Mouse (Mus musculus) regulatory T cell (primary cell): Measurements from ENCODE around the gene Olfr1185-ps1.
"Not testable (repeated sequence)": the region's sequence is repeated elsewhere in the genome, so short reads cannot be mapped to it uniquely, and the experiment has no call there.

ENCODE experiments used
- in situ Hi-C: fragments of 300-600 bp; cut with MboI, MseI; formaldehyde crosslinking; loops from one replicate; pipeline ENCODE4 v1.15.1; 2025; ENCODE audit warnings: high pct_unique_total_duplicates

The Olfr1185-ps1 gene

GRCm38 (mm10) chr2:88493020-88493419, at the start of gene Olfr1185-ps1:
Olfr1185-ps1 (plus strand) TSS chr2:88493320.
- in situ Hi-C loops = no loop called here

DNA sequence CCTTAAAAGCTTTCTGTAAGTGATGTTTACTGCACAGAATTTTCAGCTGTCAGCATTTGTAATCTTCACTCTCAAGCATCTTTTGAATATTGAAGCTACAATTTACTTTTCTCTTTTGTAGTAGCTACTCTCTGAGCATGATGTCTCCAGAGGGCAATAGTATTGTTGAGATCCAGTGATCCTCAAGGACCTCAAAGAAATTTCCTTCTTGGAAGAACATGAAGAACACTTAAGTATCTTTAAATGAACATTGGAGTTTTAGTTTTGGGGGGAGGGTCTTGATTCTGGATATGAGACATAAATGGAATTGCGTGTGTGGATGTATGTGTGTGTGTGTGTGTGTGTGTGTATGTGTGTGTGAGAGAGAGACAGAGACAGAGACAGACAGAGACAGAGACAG, 44.1 kb upstream of the Olfr1185-ps1 start, which contains the start of gene Gm13757:
Gene Gm13757 (minus strand): TSS at position 101 of the 400 bp plus-strand sequence.
- in situ Hi-C loops = loop anchor here (10.0 kb wide), 1 partner anchor 496 kb away; no protein-coding TSS in a partner anchor

DNA sequence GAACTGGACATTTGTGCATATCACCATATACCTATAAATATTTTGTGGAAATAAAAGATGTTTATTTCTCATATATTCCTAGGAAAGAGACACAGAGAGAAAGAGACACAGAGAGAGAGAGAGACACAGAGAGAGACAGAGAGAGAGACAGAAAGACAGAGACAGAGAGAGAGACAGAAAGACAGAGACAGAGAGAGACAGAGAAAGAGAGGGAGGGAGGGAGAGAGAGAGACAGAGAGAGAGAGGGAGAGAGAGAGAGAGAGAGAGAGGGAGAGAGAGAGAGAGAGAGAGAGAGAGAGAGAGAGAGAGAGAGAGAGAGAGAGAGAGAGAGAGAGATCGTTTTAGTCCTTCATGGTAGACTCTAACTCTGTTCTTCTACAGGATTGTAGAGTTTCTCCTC, 38.6 kb upstream of the Olfr1185-ps1 start, which contains the start of gene Olfr1183:
Gene Olfr1183 (plus strand): TSS at position 301 of the 400 bp plus-strand sequence.
- in situ Hi-C loops = not testable (repeated sequence)

GRCm38 (mm10) chr2:88483298-88483697, 9.8 kb upstream of the Olfr1185-ps1 start, which contains the start of gene Olfr1184:
Olfr1184 (plus strand) TSS chr2:88483598.
- in situ Hi-C loops = no loop called here

DNA sequence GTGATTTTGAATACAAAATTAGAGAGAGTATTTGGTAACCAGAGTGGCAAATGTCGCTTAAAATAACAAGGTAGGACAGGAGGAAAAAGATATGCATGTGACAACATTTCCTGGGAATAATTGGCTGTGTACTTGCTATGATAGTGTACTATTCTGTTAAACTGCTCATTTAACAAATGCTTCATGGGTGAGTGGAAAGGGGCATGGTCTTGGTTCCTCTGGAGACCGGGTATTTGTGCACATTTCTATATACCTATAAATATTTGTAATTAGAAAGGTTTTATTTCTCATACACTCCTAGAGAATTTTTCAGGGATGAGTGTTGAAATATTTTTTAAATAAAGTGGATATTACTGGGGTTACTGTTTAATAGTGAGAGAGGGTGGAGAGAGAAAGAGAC, 25.1 kb downstream of the Olfr1185-ps1 start, which contains the start of gene Olfr1186:
Gene Olfr1186 (plus strand): TSS at position 301 of the 400 bp plus-strand sequence.
- in situ Hi-C loops = no loop called here

GRCm38 (mm10) chr2:88525720-88526119, 32.6 kb downstream of the Olfr1185-ps1 start:
- in situ Hi-C loops = no loop called here
